Mouse (Mus musculus) adipocyte (in vitro differentiated cells): Measurements from ENCODE around the gene Fbxo42.

Experiments
- DNase-seq: peaks from one replicate; pipeline ENCODE4 v3.0.0-alpha.2; 2016; ENCODE audit warnings: low spot score

Fbxo42 gene

DNA sequence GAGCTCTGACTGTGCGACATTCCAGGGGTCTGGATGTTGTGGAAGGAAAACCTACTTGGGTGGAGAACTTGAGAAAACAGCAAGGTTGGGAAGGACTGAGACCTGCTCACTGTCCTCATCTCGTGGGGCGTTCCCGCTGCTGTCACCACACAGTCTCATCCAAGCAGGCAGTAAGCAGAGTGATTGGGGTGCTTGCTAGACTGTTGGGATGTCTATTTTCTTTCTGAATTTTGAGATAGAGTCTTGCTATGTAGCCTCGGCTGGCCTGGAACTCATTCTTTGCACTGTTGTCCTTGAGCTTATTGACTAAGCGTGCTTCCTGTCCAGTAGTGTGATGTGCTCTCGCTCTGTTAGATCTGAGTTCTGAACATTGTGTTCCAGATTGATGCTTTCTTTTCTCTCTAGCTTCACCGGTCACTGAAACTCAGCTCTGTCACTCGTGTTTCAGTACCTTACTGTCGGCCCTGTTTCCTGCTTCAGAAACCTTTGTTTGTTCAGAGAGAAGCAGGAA is 28.7 kb downstream of the Fbxo42 start:
- DNase-seq: no peak

DNA sequence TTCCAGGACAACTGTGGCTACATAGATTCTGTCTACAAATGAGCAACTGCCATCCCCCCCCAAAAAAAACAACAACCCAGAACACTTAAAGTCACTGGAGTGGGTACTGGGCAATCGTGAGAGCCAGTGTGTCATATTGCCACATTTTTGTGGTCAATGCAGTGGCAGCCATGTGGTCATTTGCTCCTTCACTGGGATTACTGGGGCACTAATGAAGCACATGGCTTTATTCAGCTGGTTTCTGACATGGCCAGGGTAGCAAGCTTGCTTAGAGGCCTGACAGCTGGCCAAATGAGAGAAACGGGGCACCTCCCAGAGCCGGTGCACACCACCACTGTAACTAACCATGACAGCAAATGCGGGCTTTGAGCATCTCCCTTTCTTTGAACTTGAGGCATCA is 30.8 kb downstream of the Fbxo42 start:
- no peak for DNase-seq

DNA sequence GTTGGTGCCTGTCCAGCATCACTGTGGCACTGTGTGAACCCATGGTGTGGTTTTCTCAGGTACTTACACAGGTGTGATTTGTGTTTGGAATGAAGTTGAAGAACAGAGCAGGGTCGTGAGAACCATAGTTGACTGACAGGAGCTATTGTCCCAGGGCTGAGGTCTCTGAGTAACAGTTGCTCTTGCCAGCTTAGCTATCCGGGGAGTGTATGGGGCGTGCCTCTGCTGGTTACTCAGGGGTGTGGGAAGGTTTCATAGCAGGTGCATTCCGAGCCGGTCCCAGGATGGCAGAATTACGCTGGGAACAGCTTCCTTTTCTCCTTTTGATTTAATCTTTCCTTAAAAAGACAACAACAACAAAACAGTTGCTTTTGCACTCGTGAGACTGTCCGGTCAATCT is 33.1 kb downstream of the Fbxo42 start:
- DNase-seq: no peak

- no peak for DNase-seq
These were observed 34.3 kb downstream of the Fbxo42 start for GRCm38 (mm10) chr4:141181981-141182380.

- no peak for DNase-seq
These were observed 36.2 kb downstream of the Fbxo42 start for GRCm38 (mm10) chr4:141183932-141184331.

DNA sequence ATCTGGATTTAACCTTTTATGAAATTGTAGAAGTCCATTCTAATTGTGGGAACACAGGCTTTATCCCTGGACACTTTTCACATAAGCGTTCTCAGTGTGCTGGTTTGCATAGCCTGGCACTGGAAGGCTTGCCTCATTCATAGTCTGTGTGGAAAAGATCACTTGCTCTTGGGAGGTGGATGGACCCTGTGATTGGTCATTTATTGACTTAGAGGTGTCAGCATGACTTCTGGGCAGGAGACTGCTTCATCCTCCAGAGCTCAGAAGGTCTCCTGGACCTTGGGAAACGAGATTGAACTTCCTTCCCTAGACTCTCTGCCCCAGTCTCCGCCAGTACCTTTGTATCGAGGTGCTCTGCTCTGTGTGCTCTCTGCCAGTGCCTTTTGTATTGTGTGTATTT is 36.7 kb downstream of the Fbxo42 start:
- DNase-seq: no peak

DNA sequence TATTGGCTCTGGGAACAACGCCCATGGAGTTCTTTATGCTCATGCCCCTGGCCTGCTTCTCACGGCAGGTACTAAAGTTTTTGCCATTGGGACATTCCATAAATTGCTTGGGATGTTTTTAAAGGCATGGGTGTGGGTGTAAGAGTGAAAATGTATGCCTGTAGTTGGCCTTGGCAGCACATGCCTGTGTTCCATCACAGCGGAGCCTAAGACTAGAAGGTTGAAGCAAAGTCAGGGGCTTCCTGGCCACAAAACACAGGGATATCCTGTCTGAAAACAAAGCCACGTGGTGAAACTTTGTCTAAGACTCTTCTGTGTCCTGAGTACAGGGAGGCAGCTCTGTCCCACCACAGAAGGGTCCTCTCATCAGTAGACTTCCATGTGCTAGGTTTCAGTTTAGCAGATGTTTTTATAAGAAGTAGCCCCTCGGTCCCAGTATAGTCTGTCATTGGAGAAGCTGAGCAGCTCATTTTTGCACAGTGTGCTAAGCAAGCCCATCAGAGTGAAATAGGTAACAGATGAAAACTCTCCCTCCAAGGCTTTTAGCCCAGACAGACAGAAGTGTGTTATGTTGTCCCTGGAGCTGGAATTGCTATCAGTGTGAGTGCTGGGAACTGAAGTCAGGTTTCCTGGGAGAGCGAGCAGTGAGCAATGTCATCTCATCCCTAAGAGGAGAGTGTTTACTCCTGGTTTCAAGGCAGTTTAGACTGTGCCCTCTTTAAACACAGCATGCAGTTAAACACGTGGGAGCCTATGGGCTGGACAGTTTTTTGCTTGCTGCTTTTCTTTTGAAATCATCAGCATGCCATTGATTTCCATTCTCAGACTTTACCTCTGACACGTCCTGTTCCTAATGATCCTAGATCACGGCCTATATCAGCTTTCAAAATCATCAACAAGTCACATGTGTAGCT is 39.5 kb downstream of the Fbxo42 start:
- no peak for DNase-seq

DNA sequence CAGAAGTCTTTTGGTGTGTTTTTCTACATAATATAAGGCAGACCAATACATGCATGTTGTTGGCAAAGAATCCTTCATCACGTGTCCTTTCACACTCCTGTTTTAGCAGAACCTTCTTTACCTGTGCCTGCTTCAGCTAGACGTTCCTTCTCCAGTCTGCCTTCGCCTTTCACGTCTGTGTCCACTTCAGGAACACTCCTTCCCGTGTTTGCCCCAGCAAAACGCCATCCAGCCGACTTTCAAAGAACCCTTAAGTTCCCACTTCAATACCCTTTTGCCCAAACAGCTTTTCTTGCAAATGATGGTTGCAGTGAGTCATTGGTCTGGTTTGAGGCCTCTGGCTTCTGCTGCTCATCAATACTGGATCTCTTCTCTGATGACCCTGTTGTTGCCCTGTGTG is 43.6 kb downstream of the Fbxo42 start:
- no peak for DNase-seq

DNA sequence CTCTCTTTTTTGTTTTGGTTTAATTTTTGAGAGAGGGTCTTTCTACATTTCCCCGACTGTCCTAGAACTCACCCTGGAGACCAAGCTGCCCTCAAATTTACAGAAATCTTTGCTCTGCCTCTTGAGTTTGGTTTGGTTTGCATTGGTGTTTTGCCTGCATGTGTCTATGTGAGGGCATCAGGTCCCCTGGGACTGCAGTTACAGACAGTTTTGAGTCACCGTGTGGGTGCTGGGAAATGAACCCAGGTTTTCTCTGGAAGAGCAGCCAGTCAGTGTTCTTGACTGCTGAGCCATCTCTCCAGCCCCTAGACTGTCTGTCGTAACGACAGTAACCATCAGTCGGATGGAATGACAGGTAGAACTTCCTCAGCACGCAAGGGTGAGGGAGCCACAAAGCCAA is 46.8 kb downstream of the Fbxo42 start:
- DNase-seq: no peak

DNA sequence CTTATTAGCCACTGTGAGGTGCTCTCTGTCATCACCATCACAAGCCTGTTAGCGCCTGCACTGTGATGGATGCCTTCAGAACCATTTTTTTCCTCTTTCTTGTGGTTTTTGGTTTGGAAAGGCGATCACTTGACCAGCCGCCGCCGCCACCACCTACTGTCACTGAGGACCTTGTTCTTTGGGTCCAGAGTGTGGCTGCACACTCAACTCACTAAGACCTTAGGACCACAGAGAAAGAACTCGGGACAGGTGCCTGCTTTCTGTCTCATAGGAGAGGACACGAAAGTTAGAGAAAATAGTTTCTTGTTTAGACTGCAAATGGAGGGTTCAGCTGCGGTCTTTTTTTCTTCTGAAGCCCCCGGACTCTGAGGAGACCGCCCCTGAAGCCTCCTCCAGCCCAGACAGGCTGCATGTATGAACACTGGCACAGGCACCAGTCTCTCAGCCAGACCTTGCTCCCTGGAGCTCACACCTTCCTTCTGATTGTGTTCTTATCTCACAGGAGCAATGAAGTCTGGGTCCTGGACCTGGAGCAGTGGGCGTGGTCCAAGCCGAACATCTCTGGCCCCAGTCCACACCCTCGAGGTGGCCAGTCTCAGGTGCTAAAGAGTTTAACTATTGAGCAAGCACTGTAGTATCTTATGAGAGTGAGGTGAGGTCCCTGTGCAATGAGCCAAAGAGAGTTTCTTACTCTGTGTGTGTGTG is 49.4 kb downstream of the Fbxo42 start:
- no peak for DNase-seq

GRCm38 (mm10) chr4:141197686-141198035 is 49.9 kb downstream of the Fbxo42 start:
- no peak for DNase-seq

DNA sequence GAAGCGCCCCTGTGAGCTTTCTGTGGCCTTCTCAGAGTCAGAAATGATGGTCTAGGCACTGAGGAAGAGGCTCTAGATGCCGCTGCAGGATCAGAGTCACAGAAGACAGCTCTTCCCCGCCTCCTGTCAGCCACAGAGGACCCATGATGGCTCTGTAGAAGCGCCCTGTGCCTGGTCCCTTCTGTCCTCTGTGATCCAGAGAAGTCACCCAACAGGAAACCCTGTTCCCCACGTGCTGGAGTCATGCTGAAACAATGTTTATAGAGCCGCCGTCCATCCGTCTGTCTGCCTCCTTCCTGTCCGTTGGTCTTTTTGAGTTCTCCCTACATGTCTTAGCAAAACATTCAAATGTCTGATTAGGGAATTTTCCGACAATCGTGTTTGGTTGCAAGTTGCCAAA is 53.2 kb downstream of the Fbxo42 start:
- DNase-seq: no peak

- no peak for DNase-seq
These were observed 54.5 kb downstream of the Fbxo42 start for GRCm38 (mm10) chr4:141202192-141202591.

DNA sequence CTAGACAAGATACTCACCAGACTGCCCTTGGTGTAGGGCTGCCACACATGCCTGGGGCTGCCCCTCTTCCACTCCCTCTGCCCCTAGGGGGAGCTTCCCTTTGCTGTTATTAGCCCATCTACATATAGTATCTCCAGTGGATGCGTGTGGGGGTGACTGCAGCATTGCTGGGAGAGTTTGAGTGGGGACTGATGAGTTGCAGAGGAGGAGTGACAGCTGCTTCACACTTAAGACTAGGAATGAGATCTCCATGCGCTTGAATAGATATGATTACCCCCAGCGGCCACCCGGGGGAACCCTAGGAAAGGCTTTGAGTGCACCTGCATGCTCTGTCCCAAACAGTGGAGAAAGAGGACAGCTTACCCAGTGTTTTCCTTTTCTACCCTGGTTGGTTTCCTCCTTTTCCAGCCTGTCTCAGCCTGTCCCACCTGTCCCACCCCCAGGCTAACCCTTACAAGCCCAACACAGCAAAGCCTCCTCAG is 56.9 kb downstream of the Fbxo42 start:
- peak; percentile 57 for DNase-seq

DNA sequence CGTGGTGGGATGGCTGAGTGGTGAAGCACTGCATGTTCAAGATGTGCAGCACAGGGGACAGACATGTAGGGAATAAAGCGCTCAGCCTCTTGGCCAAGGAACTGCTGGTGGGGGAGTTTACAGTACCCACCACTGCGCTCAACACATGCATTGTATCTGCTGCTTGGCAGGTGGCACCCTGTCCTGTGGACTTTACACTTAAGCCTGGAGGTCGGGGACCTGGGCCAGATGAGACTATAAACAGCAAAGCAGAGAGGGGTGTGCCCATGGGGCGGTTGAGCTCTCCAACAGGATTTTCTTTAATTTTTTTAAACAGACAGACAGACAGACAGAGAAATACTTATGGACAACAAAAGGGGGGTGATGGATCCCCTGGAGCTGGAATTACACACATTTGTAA is 59.4 kb downstream of the Fbxo42 start:
- no peak for DNase-seq

- DNase-seq: no peak
These were observed 63.0 kb downstream of the Fbxo42 start for GRCm38 (mm10) chr4:141210524-141211219.

DNA sequence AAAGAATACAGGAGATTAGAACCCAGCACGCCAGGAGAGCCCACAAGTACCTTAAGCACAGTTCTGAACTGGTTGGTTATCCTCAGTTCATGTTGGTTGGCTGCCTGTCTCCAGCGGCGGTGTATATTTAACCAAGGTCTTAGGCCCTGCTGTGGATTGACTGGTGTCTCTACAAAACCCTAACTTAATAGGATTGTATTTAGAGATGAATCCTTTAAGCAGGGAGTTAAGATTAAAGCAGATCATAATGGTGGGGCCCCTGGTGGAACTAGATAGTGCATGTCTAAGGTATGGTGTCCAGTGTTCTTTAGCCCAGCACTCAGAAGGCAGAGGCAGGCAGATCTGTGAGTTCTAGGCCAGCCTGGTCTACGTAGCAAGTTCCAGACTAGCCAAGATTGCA is 63.9 kb downstream of the Fbxo42 start:
- no peak for DNase-seq

DNA sequence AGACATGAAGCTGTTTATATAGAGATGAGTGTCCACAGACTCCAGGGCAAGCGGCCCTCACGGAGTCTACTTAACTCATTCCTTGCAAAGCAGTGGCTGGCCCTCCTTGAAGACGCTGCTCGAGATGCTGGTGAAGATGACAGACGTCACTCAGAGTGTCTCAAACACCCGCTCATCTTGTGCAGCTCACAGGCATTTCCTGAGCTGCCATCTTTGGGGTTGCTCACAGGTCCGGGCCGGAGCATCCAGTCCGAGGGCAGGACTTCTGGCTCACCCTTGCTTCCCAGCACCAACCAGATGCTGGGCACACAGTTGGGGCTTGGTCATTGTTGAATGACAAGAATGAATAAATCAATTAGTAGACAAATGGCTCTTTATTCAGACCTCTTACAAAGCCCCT is 65.2 kb downstream of the Fbxo42 start:
- no peak for DNase-seq

GRCm38 (mm10) chr4:141213342-141213741 is 65.6 kb downstream of the Fbxo42 start:
- no peak for DNase-seq

GRCm38 (mm10) chr4:141213770-141214336 is 66.1 kb downstream of the Fbxo42 start, which contains the start of gene Rsg1:
Gene Rsg1, plus strand, starts transcription at chr4:141213956.
- DNase-seq: peak; percentile 83

GRCm38 (mm10) chr4:141214337-141214851 is 66.7 kb downstream of the Fbxo42 start:
- peak; percentile 32 for DNase-seq
